Mouse (Mus musculus) cerebellum, adult 2 months (tissue): Measurements from ENCODE around the gene Xlr4c. TPM values are rescaled to one million over a fixed set of nuclear protein-coding genes. Genes with fewer than 3 reads are reported as not detected.
"Not testable (repeated sequence)": the region's sequence is repeated elsewhere in the genome, so short reads cannot be mapped to it uniquely, and the experiment has no call there.

ENCODE experiments used
- DNase-seq, 2 experiments: peaks; one replicate each; pipeline ENCODE4 v3.0.0; 2021
- H3K27ac ChIP-seq: fragments of 200-500 bp; 2 replicates; pipeline ENCODE4 v1.5.1; 2012; ENCODE audit warnings: low read length, control low read depth, inconsistent platforms; ENCODE audit not compliant: insufficient read depth
- H3K27me3 ChIP-seq: fragments of 200-500 bp; 2 replicates; pipeline ENCODE4 v1.6.1; 2012; ENCODE audit warnings: inconsistent platforms, mild to moderate bottlenecking, low read length, moderate library complexity; ENCODE audit not compliant: control insufficient read depth, insufficient read depth
- H3K4me1 ChIP-seq: fragments of 200-500 bp; 2 replicates; pipeline ENCODE4 v1.6.1; 2011; ENCODE audit warnings: low read length; ENCODE audit not compliant: control insufficient read depth, insufficient read depth
- H3K4me3 ChIP-seq: fragments of 200-500 bp; replicated peaks from 2 replicates; pipeline ENCODE3; 2011; ENCODE audit warnings: mild to moderate bottlenecking, low read depth, low read length, control low read depth; ENCODE audit not compliant: insufficient read depth
- CTCF ChIP-seq: fragments of 200-500 bp; IDR thresholded peaks from 2 replicates; pipeline ENCODE4 v1.5.1; 2011; ENCODE audit warnings: low read depth, mild to moderate bottlenecking, control low read depth, low read length, moderate library complexity, borderline replicate concordance; ENCODE audit not compliant: insufficient read depth
- POLR2A ChIP-seq: fragments of 200-500 bp; IDR thresholded peaks from 2 replicates; pipeline ENCODE4 v1.6.1; 2011; ENCODE audit warnings: low read length, control low read depth, borderline replicate concordance; ENCODE audit not compliant: insufficient read depth
- WGBS: fragments of 180-500 bp; shearing (Covaris S2); methylation state at CpG from one replicate; pipeline ENCODE4 v1.1.7; 2018; 5-methylcytosine and 5-hydroxymethylcytosine counted together
- polyA plus RNA-seq: library from polyadenylated mRNA; depleted of rRNA; stranded (reverse); fragments of >200 nt; gene quantifications from 2 replicates; pipeline ENCODE4 v1.2.3, GENCODE M21; 2012; rRNA removed

Xlr4c gene
- polyA plus RNA-seq, result not detected in 2 replicates

- not testable (repeated sequence) for H3K27ac ChIP-seq, H3K4me1 ChIP-seq, DNase-seq, H3K4me3 ChIP-seq, H3K27me3 ChIP-seq
- WGBS, result 90% methylated on average over 14 of the region's 14 CpGs
Observed at GRCm38 (mm10) chrX:73242821-73243325, at the start of gene Xlr4c. Gene Xlr4c, minus strand, starts transcription at chrX:73243130.

- H3K27me3 ChIP-seq, H3K4me1 ChIP-seq, DNase-seq, H3K27ac ChIP-seq, H3K4me3 ChIP-seq: not testable (repeated sequence)
- WGBS, result 88% methylated on average over 14 of the region's 14 CpGs
Observed at GRCm38 (mm10) chrX:73265270-73265669, 22.3 kb upstream of the Xlr4c start, which contains the start of gene Xlr3c. Gene Xlr3c, minus strand, starts transcription at chrX:73265390.

GRCm38 (mm10) chrX:73262428-73262827 is 19.5 kb upstream of the Xlr4c start:
- H3K4me1 ChIP-seq, H3K4me3 ChIP-seq, H3K27ac ChIP-seq, H3K27me3 ChIP-seq, DNase-seq: not testable (repeated sequence)
- 61% methylated on average over 1 of the region's 2 CpGs for whole genome bisulfite sequencing

- Histone ChIP-seq H3K27me3 (no peaks in the 10 kb centered on the region), H3K4me1 (no peaks in the 10 kb centered on the region), H3K4me3 (peak overlapping the region; percentile 76), H3K27ac (peak overlapping the region; percentile 93)
- 12% methylated on average over 3 of the region's 3 CpGs for WGBS
- no peak for DNase-seq
- no peak for TF ChIP-seq POLR2A
- TF ChIP-seq CTCF, result no peak
Observed at GRCm38 (mm10) chrX:73229288-73229687, 13.6 kb downstream of the Xlr4c start.

GRCm38 (mm10) chrX:73228606-73229214 is 14.2 kb downstream of the Xlr4c start:
- 0 out of 2 replicates have a peak, but pooled peaks have one; percentile 4 for TF ChIP-seq POLR2A
- no peak for TF ChIP-seq CTCF
- no peaks in the 10 kb centered on the region for H3K27me3 ChIP-seq
- peak overlapping the region; percentile 93 for H3K27ac ChIP-seq
- H3K4me3 ChIP-seq, result peak overlapping the region; percentile 76
- no peaks in the 10 kb centered on the region for H3K4me1 ChIP-seq
- 11% methylated on average over 44 of the region's 51 CpGs for WGBS
- peak; percentile 70 to 74 for DNase-seq

GRCm38 (mm10) chrX:73227914-73228605 is 14.9 kb downstream of the Xlr4c start, which contains the start of gene F8a:
Gene F8a, plus strand, starts transcription at chrX:73228291.
- peak within 1 kb of the TSS; percentile 93 for H3K27ac ChIP-seq
- H3K4me3 ChIP-seq, result peak within 1 kb of the TSS; percentile 76
- WGBS, result 10% methylated on average over 32 of the region's 39 CpGs
- H3K4me1 ChIP-seq, result no peaks in the 10 kb centered on the region
- TF ChIP-seq CTCF (no peak), POLR2A (peak; percentile 74)
- H3K27me3 ChIP-seq, result no peaks in the 10 kb centered on the region
- peak; percentile 85 to 86 for DNase-seq

GRCm38 (mm10) chrX:73225365-73225764 is 17.6 kb downstream of the Xlr4c start:
- WGBS, result 71% methylated on average over 1 of the region's 1 CpGs
- TF ChIP-seq CTCF (no peak), POLR2A (no peak)
- H3K27ac ChIP-seq, result no peak overlapping the region
- H3K4me1 ChIP-seq, result no peaks in the 10 kb centered on the region
- DNase-seq, result no peak
- H3K4me3 ChIP-seq, result no peak overlapping the region
- no peaks in the 10 kb centered on the region for H3K27me3 ChIP-seq

- 83% methylated on average over 18 of the region's 19 CpGs for WGBS
- not testable (repeated sequence) for H3K27me3 ChIP-seq, H3K4me3 ChIP-seq
Observed at GRCm38 (mm10) chrX:73213819-73214564, 28.9 kb downstream of the Xlr4c start, which contains the start of gene Xlr4b. Gene Xlr4b, plus strand, starts transcription at chrX:73214333.

GRCm38 (mm10) chrX:73191934-73192333 is 51.0 kb downstream of the Xlr4c start, which contains the start of gene Xlr3b:
Gene Xlr3b, plus strand, starts transcription at chrX:73192207.
- not testable (repeated sequence) for H3K4me1 ChIP-seq, H3K27ac ChIP-seq, H3K27me3 ChIP-seq, H3K4me3 ChIP-seq
- 73% methylated on average over 12 of the region's 12 CpGs for WGBS
- DNase-seq, result peak; percentile 12 to 52

More at GRCm38 (mm10) chrX:73213819-73214564, 28.9 kb downstream of the Xlr4c start, which contains the start of gene Xlr4b:
- DNase-seq, H3K27ac ChIP-seq, H3K4me1 ChIP-seq: not testable (repeated sequence)
